11 mouse cellular contexts compared by ENCODE assay signal in genomic region chr12:71400201-71400600, GRCm38 (mm10).
"Had no signal": no experiment of that assay in that cellular context is flagged by ENCODE, and none has a peak within 500 bp of the region (broad histone marks: within the 10 kb centered on the region; RNA-seq: fewer than 3 reads in every experiment).

No protein-coding gene starts in this region.

- DNase-seq: lung, embryonic 14.5 days; lung, postnatal 4 days; midbrain, embryonic 14.5 days; retina, postnatal 1 day; right cerebral cortex, adult 18-20 months; right cerebral cortex, postnatal 25 days; right cerebral cortex, postnatal 4 days; spleen, adult 18-20 months; thymus, adult 18-20 months; thymus, postnatal 14 days; thymus, postnatal 36 days had no signal
